Mouse (Mus musculus): Measurements from ENCODE around the gene Defb30.

Gene Defb30

GRCm38 (mm10) chr14:62984410-62984809 is 65.3 kb downstream of the Defb30 start, which contains the start of gene Defb48:
TSS of gene Defb48 (minus strand) at chr14:62984510.
- in situ Hi-C loops (cut with MboI; ENCODE audit: low pct_unique_long_range_greater_than_20kb in 1 of 2, low sequenced_read_pairs in 2 of 2, unreplicated experiment in 1 of 2) = no loop called here

Measured in mouse embryonic stem cell (cell line).